Comparison of ENCODE assay signal across 18 mouse cellular contexts in the genomic region with DNA sequence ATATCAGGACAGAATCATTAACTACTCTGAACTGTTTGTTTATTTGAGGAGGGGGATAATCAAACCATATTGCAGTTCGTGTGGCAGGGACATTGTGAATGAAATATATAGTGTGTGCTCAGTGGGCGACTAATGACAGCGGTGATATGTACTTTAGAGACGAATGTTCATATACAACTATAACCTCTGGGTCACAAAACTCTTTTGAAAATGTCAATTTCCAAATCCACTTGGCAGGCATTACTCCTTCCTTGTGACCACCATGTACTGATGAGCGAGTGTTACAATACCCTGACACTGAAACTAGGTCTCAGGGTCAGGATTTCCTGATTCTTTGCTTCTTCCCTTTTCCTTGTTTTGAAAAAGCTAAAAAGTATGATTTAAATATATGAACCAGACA.
"Had no signal": no experiment of that assay in that cellular context is flagged by ENCODE, and none has a peak within 500 bp of the region (broad histone marks: within the 10 kb centered on the region; RNA-seq: fewer than 3 reads in every experiment).

No protein-coding gene starts in this region.

- H3K4me3 ChIP-seq: limb, embryonic 10.5 days; limb, embryonic 13.5 days; liver, embryonic 13.5 days; midbrain, embryonic 12.5 days; midbrain, embryonic 15.5 days; myocyte; neural tube, embryonic 13.5 days; stomach, embryonic 15.5 days had no signal

- H3K27me3 ChIP-seq: limb, embryonic 13.5 days; liver, embryonic 13.5 days; midbrain, embryonic 15.5 days; neural tube, embryonic 13.5 days; stomach, embryonic 15.5 days had no signal

- H3K4me1 ChIP-seq: limb, embryonic 10.5 days; limb, embryonic 13.5 days; midbrain, embryonic 15.5 days; neural tube, embryonic 13.5 days; stomach, embryonic 15.5 days had no signal

- DNase-seq: kidney, adult 18-20 months; kidney, postnatal 14 days; kidney, postnatal 4 days; liver; liver, embryonic 13.5 days; retina, postnatal 1 day; right cerebral cortex, postnatal 25 days; spleen, adult 18-20 months; thymus, postnatal 25 days had no signal

- H3K36me3 ChIP-seq: midbrain, embryonic 15.5 days; stomach, embryonic 15.5 days had no signal

- ATAC-seq: inflammation-experienced regulatory T-cells, adult 6 months; intestine, embryonic 16.5 days; midbrain, embryonic 15.5 days had no signal

- H3K9ac ChIP-seq: limb, embryonic 13.5 days; liver, embryonic 13.5 days; midbrain, embryonic 12.5 days; midbrain, embryonic 15.5 days; neural tube, embryonic 13.5 days; stomach, embryonic 15.5 days had no signal

- H3K9me3 ChIP-seq: limb, embryonic 10.5 days; limb, embryonic 13.5 days; liver, embryonic 13.5 days; midbrain, embryonic 12.5 days; midbrain, embryonic 15.5 days; neural tube, embryonic 13.5 days; stomach, embryonic 15.5 days had no signal

- H3K4me2 ChIP-seq: limb, embryonic 13.5 days; liver, embryonic 13.5 days; midbrain, embryonic 12.5 days; midbrain, embryonic 15.5 days; neural tube, embryonic 13.5 days; stomach, embryonic 15.5 days had no signal

- H3K27ac ChIP-seq: limb, embryonic 10.5 days; limb, embryonic 13.5 days; liver, embryonic 13.5 days; midbrain, embryonic 12.5 days; midbrain, embryonic 15.5 days; neural tube, embryonic 13.5 days; stomach, embryonic 15.5 days had no signal
